Mouse (Mus musculus): ENCODE measurements at regions not wholly inside any gene's neighbourhood (a gene's known extent, or its start where the extent isn't known, plus 50 kb on each side); places are given as distances from the start of the nearest gene placed in this dataset.
"Not testable (repeated sequence)": the region's sequence is repeated elsewhere in the genome, so short reads cannot be mapped to it uniquely, and the experiment has no call there.

DNA sequence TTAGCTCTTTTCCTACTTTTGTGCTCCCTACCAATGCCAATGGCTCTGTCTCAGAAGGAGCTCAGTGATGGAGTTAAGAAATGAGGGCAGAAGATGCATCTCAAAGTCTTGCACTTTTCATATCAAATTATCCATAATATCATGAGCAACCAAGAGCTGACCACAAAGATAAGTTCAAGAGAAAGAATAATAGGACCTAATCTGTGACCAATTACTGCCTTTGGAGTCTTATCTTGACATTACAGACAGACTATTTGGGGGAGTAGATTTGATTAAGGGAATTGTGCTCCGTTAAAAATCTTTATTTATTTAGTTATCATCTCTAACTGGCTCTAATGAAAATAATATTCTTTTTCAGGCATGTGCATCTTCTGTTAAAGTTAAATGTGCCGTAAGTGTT, 189.1 kb upstream of the Irak1bp1 start:
- no peak for TF ChIP-seq CTCF (IDR thresholded peaks at IDR 0.05; ENCODE audit: low read depth)
- Histone ChIP-seq H3K4me3 (ENCODE audit: low read depth, low read length) (no peak overlapping the region), H3K4me2 (replicated peaks; ENCODE audit: low read depth) (no peak overlapping the region), H3K9me3 (ENCODE audit: control insufficient read depth) (no peaks in the 10 kb centered on the region), H3K27me3 (replicated peaks; ENCODE audit: control insufficient read depth, insufficient read depth, low read length) (no peaks in the 10 kb centered on the region), H3K4me1 (replicated peaks; ENCODE audit: control insufficient read depth, insufficient read depth, low read length) (no peaks in the 10 kb centered on the region), H3K9ac (ENCODE audit: low read depth, low read length) (no peak overlapping the region), H3K36me3 (ENCODE audit: control insufficient read depth, insufficient read depth) (no peaks in the 10 kb centered on the region), H3K27ac (ENCODE audit: low read depth, low read length) (no peak overlapping the region)
- no peak for ATAC-seq
- WGBS, result 71% methylated on average over 2 of the region's 2 CpGs

DNA sequence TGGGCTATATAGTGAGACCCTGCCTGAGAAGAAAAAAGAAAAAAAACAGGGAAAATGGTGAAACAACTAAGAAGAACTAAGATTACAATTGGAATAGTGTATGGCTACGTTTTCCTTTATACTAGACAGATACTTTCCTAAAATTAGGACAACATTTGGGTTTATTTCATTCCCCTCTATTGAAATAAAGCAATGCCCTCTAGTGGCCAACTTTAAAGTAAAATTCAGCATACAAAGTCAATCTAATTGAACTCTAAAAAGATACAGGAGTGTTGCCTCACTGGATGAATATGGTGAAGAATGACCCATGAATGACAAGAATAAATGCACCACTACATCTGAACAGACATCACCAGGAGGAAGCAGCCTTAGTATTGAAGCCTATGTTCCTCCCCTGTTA, 185.4 kb upstream of the Irak1bp1 start:
- no peaks in the 10 kb centered on the region for H3K36me3 ChIP-seq (ENCODE audit: control insufficient read depth, insufficient read depth)
- H3K9ac ChIP-seq (ENCODE audit: low read depth, low read length), result no peak overlapping the region
- no peak overlapping the region for H3K4me2 ChIP-seq (replicated peaks; ENCODE audit: low read depth)
- H3K27ac ChIP-seq (ENCODE audit: low read depth, low read length), result no peak overlapping the region
- 15% methylated on average over 1 of the region's 1 CpGs for WGBS
- no peak for ATAC-seq
- H3K4me3 ChIP-seq (ENCODE audit: low read depth, low read length), result no peak overlapping the region
- no peaks in the 10 kb centered on the region for H3K27me3 ChIP-seq (replicated peaks; ENCODE audit: control insufficient read depth, insufficient read depth, low read length)
- no peaks in the 10 kb centered on the region for H3K9me3 ChIP-seq (ENCODE audit: control insufficient read depth)
- H3K4me1 ChIP-seq (replicated peaks; ENCODE audit: control insufficient read depth, insufficient read depth, low read length), result no peaks in the 10 kb centered on the region
- TF ChIP-seq CTCF (IDR thresholded peaks at IDR 0.05; ENCODE audit: low read depth), result peak; percentile 55

DNA sequence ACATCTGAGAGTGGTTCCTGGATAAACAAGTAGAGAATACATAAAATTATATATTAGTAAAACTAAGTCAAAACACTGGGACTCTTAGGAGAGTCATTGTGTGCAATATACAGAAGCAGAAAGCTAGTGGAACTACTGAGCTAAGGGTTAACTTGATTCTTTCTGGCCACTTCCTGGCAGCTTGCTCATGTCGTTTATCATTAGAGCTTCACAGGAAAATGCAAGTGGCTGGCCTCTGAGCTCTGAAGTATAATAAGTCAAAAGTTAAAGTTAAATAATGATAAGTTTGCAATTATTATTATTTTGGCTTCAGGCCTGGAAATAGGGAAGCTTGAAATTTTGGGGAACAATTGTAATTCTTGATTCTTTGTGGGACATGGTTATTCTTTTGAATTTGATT, 173.8 kb upstream of the Irak1bp1 start:
- not testable (repeated sequence) for H3K9me3 ChIP-seq (ENCODE audit: control insufficient read depth); H3K27me3 ChIP-seq (replicated peaks; ENCODE audit: control insufficient read depth, insufficient read depth, low read length); H3K9ac ChIP-seq (ENCODE audit: low read depth, low read length); H3K36me3 ChIP-seq (ENCODE audit: control insufficient read depth, insufficient read depth); H3K4me1 ChIP-seq (replicated peaks; ENCODE audit: control insufficient read depth, insufficient read depth, low read length); H3K4me2 ChIP-seq (replicated peaks; ENCODE audit: low read depth); H3K4me3 ChIP-seq (ENCODE audit: low read depth, low read length); H3K27ac ChIP-seq (ENCODE audit: low read depth, low read length); ATAC-seq
- WGBS, result 4% methylated on average over 1 of the region's 1 CpGs

DNA sequence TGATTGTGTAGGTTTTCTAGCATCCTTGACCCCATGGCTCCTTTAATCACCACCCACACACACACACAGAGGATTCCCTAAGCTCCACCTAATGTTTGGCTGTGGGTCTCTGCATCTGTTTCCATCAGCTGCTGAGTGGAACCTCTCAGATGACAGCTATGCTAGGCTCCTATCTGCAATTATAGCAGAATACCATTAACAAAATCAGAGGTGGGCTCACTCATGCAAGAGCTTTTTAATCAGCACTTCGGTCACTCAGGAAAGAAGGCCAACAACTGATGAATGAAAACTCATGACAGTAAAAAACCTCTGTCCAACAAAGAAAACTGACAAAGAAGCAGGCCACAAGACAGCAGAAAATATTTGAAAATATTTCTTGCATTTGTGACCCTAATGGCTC, 147.1 kb upstream of the Irak1bp1 start:
- Histone ChIP-seq H3K9ac (ENCODE audit: low read depth, low read length) (no peak overlapping the region), H3K4me3 (ENCODE audit: low read depth, low read length) (no peak overlapping the region), H3K36me3 (ENCODE audit: control insufficient read depth, insufficient read depth) (no peaks in the 10 kb centered on the region), H3K27ac (ENCODE audit: low read depth, low read length) (no peak overlapping the region), H3K4me1 (replicated peaks; ENCODE audit: control insufficient read depth, insufficient read depth, low read length) (no peaks in the 10 kb centered on the region), H3K4me2 (replicated peaks; ENCODE audit: low read depth) (no peak overlapping the region), H3K9me3 (ENCODE audit: control insufficient read depth) (no peaks in the 10 kb centered on the region), H3K27me3 (replicated peaks; ENCODE audit: control insufficient read depth, insufficient read depth, low read length) (no peaks in the 10 kb centered on the region)
- ATAC-seq, result no peak
- TF ChIP-seq CTCF (IDR thresholded peaks at IDR 0.05; ENCODE audit: low read depth), result no peak
- 90% methylated on average over 1 of the region's 1 CpGs for WGBS

DNA sequence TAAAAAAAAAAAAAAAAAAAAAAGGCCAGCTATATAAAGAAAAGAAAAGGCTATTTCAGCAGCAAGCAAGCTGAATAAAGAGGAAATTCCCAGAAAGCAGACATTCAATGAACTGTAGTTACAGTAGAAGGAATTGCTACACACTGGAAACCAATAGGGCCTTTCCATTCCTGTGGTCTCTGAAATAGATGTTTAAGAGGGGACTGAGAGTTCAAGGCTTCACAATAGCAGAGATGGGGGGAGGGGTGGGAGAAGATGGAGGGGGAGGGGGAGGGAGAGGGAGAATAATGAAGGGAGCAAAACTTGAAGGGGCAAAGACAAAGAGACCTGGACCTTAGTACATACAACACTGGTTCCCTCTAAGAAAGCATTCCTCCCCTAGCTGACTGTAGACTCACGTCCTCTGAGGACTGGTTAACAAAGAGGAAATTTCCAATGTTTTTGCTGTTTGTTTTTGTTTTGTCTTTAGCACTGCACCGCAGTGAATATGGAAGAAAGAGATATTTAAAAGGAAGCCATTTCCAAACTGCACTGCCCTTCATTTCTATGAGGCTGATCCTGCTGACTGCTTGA, 119.8 kb upstream of the Irak1bp1 start:
- Histone ChIP-seq H3K27ac (ENCODE audit: low read depth, low read length) (no peak overlapping the region), H3K4me1 (replicated peaks; ENCODE audit: control insufficient read depth, insufficient read depth, low read length) (no peaks in the 10 kb centered on the region), H3K4me2 (replicated peaks; ENCODE audit: low read depth) (no peak overlapping the region), H3K9ac (ENCODE audit: low read depth, low read length) (no peak overlapping the region), H3K36me3 (ENCODE audit: control insufficient read depth, insufficient read depth) (no peaks in the 10 kb centered on the region), H3K4me3 (ENCODE audit: low read depth, low read length) (no peak overlapping the region), H3K27me3 (replicated peaks; ENCODE audit: control insufficient read depth, insufficient read depth, low read length) (no peaks in the 10 kb centered on the region), H3K9me3 (ENCODE audit: control insufficient read depth) (no peaks in the 10 kb centered on the region)
- no peak for TF ChIP-seq CTCF (IDR thresholded peaks at IDR 0.05; ENCODE audit: low read depth)
- WGBS, result 83% methylated on average over 2 of the region's 2 CpGs
- no peak for ATAC-seq

DNA sequence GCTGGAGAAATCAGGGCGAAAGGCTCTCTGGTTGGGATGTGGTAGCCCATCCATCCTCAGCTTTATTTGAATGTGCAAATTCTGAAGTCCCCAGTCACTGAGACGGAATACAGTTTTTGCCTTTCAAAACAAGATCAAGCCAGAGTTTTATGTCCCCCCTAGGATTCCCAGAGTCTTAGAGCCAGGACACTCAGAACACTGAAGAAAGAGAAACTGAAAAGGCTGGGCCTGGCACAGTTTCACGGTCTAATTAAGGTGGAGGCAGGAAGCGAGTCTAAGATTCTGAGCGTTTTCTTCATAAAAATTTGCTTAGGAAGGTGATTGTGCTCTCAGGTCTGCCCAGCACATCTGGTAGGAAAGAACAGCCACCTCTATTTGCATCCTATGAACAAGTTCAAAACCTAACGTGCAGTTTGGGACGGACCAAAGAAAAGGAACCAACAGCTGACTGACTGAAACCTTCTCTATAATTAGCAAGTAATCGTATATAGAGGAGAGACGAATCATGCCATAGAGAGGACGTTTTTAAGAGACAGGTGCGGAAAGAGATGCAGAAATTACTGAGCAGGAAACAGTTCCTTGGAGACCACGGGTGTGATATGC, 119.2 kb upstream of the Irak1bp1 start:
- Histone ChIP-seq H3K9ac (ENCODE audit: low read depth, low read length) (no peak overlapping the region), H3K27me3 (replicated peaks; ENCODE audit: control insufficient read depth, insufficient read depth, low read length) (no peaks in the 10 kb centered on the region), H3K27ac (ENCODE audit: low read depth, low read length) (no peak overlapping the region), H3K36me3 (ENCODE audit: control insufficient read depth, insufficient read depth) (no peaks in the 10 kb centered on the region), H3K4me2 (replicated peaks; ENCODE audit: low read depth) (no peak overlapping the region), H3K4me3 (ENCODE audit: low read depth, low read length) (no peak overlapping the region), H3K9me3 (ENCODE audit: control insufficient read depth) (no peaks in the 10 kb centered on the region), H3K4me1 (replicated peaks; ENCODE audit: control insufficient read depth, insufficient read depth, low read length) (no peaks in the 10 kb centered on the region)
- TF ChIP-seq CTCF (IDR thresholded peaks at IDR 0.05; ENCODE audit: low read depth), result no peak
- ATAC-seq, result no peak
- WGBS, result 77% methylated on average over 12 of the region's 12 CpGs
